Mouse (Mus musculus) brown adipose tissue, adult 24 weeks (tissue): Measurements from ENCODE around the gene Fstl1. TPM values are rescaled to one million over a fixed set of nuclear protein-coding genes. Genes with fewer than 3 reads are reported as not detected.

ENCODE experiments used
- H3K27ac ChIP-seq: fragments of 200-500 bp; replicated peaks from 2 replicates; pipeline ENCODE4 v1.5.1; 2012; ENCODE audit warnings: low read depth, mild to moderate bottlenecking, low read length
- H3K4me1 ChIP-seq: fragments of 200-500 bp; 2 replicates; pipeline ENCODE4 v1.6.1; 2012; ENCODE audit warnings: low read length, mixed read lengths; ENCODE audit not compliant: control insufficient read depth, insufficient read depth, insufficient read length
- H3K4me3 ChIP-seq: fragments of 200-500 bp; 2 replicates; pipeline ENCODE4 v1.5.1; 2012; ENCODE audit warnings: low read depth, mild to moderate bottlenecking, low read length, moderate library complexity; ENCODE audit not compliant: insufficient read depth
- polyA plus RNA-seq: library from polyadenylated mRNA; stranded (reverse); fragments of >200 nt; gene quantifications from 2 replicates; pipeline ENCODE4 v1.2.4, GENCODE M21; 2012; ENCODE audit not compliant: missing spikeins, insufficient read depth, insufficient read length

The Fstl1 gene
- polyA plus RNA-seq, 1 experiment = 46.9 TPM

DNA sequence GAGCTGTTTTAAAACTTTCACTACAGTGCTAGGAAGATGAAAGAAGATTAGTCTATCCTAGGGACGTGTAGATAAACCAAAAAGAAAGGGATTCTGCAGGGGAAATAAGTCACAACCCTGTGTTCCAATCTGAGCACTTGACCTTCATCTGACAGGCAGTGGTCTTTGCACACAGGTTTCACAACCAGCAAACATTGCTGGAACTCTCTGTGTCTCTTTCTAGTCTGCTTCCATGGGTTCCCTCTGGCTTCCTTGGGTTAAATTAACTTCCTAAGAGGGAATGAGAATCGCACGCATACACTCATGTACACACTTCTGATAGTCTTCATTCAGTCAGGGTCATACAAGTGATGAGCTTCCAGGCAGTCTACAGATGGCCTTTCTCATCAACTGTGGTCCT is 87.2 kb downstream of the Fstl1 start:
- 0 out of 2 replicates have a peak, but pooled peaks cover 4% of the 10 kb centered on the region for H3K4me1 ChIP-seq
- H3K27ac ChIP-seq = no peak overlapping the region
- no peak overlapping the region for H3K4me3 ChIP-seq

DNA sequence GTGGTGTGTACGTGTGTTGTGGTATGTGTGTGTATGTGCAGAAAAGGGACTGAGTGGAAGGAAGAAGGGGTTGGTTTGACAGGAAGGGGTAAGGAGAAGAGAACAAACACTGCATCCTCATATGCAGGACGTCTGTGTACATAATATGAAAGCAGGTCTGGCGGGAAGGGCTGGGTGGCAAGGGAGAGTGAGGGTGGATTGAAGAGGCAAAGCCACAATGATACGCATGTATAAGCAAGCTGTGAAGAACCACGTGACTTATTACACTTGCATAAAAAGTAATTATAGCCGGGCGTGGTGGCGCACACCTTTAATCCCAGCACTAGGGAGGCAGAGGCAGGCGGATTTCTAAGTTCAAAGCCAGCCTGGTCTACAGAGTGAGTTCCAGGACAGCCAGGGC is 89.2 kb downstream of the Fstl1 start:
- peaks cover 12% of the 10 kb centered on the region for H3K4me1 ChIP-seq
- no peak overlapping the region for H3K4me3 ChIP-seq
- H3K27ac ChIP-seq = no peak overlapping the region

GRCm38 (mm10) chr16:37867791-37868505 is 91.3 kb downstream of the Fstl1 start, which contains the start of gene Lrrc58:
Gene Lrrc58 (plus strand): TSS chr16:37868389.
- H3K4me3 ChIP-seq = peak within 1 kb of the TSS; percentile 81
- H3K27ac ChIP-seq = peak within 1 kb of the TSS; percentile 95
- peaks cover 20% of the 10 kb centered on the region for H3K4me1 ChIP-seq

DNA sequence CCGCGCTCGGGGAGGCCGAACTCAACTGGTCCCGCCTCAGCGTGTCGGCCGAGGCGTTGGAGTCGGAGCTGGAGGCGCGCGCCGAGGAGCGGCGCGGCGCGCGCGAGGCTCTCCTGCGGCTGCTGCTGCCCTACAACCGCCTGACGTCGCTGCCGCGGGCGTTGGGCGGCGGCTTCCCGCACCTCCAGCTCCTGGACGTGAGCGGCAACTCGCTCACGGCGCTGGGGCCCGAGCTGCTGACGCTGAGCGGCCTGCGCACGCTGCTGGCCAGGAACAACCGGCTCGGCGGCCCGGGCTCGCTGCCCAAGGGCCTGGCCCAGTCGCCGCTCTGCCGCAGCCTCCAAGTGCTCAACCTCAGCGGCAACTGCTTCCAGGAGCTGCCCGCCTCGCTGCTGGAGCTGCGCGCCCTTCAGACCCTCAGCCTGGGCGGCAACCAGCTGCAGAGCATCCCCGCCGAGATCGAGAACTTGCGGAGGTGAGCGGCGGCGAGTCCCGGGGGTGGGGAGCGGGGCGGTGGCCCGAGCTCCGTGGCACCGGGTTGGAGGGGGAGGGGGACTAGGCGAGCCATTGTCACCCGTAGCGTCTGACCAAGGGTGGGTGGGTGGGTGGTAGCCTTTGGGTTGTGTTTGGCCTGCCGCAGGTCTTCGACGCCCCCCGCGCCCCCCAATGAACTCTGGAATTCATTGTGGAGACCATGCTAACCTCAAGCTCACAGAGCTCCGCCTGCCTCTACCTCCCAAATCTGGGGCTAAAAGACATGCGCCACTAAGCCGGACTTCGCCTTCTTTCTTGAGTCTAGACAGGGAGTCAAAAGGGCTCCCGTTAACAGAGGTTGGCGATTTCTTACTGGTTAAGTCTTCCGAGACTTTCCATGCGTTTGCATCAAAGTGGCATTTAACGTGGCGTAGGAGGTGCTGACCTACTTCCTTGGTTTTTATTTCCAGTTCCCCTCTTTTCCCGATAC is 92.1 kb downstream of the Fstl1 start:
- H3K4me3 ChIP-seq = peak overlapping the region; percentile 81
- peak overlapping the region; percentile 89 for H3K27ac ChIP-seq
- H3K4me1 ChIP-seq = peaks cover 20% of the 10 kb centered on the region

GRCm38 (mm10) chr16:37869470-37870231 is 93.0 kb downstream of the Fstl1 start:
- Histone ChIP-seq H3K27ac (peak overlapping the region; percentile 89), H3K4me1 (peaks cover 21% of the 10 kb centered on the region), H3K4me3 (peak overlapping the region; percentile 81)

DNA sequence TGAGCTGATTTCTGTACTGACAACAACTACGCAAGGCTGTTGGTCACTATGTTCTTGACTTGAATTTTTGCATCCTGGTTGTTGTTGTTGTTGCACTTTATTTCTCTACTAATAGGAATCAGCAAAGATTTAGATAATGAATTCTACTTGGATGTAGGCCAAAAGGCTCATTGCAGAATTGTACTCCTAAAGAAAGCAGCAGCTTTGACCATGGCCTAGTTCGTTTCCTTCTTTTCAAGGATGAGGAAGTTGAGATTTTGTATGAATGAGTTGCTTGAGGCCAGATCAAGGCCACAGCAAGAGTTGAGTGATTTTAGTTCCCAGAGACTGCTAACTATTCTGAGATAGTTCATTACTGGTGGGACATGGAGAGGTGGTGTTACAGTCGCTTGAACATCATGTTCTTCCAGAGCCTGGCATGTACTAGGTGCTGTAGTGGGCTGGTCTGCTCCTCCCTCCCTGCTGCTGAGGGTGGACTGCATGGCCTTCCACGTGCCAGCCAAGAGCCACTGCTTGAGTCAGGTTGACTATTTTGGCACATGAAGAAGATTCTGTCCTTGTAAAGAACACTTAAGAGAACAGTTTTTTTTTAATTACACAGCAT is 94.5 kb downstream of the Fstl1 start:
- Histone ChIP-seq H3K4me3 (0 out of 2 replicates have a peak overlapping the region, but pooled peaks have one; percentile 3), H3K27ac (peak overlapping the region; percentile 55), H3K4me1 (peaks cover 24% of the 10 kb centered on the region)

DNA sequence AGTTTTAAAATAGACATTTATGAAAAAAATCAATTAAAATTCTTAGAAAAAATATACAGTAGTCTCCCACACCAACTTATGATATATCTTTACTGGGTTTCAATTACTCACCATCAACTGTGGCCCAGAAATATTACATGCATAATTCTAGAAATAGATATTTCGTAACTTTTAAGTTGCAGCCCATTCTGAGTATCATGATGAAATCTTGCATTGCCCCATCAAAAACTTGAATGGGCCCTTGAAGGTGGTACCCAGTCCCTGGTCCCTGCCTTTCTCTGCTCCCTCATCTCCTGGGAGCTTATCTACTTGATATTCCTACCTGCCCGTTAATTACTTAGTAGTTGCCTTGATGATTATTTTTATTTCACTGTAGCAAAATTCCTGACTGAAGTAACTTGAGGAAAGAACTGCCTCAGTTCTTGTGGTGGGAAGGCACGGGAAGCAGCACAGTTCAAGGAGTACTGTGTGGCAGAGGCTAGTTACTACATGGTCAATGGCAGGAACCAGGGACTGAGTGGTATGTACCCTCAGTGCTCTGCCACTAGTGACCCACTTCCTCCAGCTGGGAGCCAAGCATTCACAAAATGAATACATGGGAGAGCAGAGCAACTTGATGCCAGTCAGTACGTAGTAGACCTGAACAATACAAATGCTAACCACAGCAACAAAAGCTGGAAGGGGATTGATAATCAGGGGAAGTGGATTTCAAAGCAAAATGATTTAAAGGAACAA is 98.0 kb downstream of the Fstl1 start:
- no peak overlapping the region for H3K4me3 ChIP-seq
- peak overlapping the region; percentile 76 for H3K27ac ChIP-seq
- peaks cover 29% of the 10 kb centered on the region for H3K4me1 ChIP-seq

DNA sequence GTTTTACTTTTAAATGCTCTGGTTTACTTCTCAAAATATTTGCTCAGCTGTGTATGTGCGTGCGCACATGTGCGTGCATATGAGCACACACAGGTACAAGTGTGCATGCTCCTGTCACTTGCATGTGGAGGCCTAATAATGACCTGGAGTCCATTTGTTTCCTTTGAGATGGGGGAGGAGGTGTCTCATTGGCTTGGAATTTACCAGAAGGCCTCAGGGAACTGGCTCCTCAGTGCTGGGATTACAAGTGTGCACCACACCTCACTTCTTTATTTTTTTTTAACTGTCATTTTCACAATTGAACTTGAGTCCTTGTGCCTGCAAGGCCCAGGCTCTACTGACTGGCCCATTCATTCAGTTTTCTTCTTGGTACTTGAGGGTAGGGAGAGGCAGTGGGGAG is 100.7 kb downstream of the Fstl1 start:
- Histone ChIP-seq H3K27ac (no peak overlapping the region), H3K4me1 (peaks cover 14% of the 10 kb centered on the region), H3K4me3 (no peak overlapping the region)

GRCm38 (mm10) chr16:37878951-37879505 is 102.4 kb downstream of the Fstl1 start:
- no peak overlapping the region for H3K4me3 ChIP-seq
- peaks cover 14% of the 10 kb centered on the region for H3K4me1 ChIP-seq
- no peak overlapping the region for H3K27ac ChIP-seq

GRCm38 (mm10) chr16:37879750-37880419 is 103.2 kb downstream of the Fstl1 start:
- Histone ChIP-seq H3K4me1 (peaks cover 10% of the 10 kb centered on the region), H3K4me3 (no peak overlapping the region), H3K27ac (no peak overlapping the region)

GRCm38 (mm10) chr16:37881168-37881567 is 104.5 kb downstream of the Fstl1 start:
- Histone ChIP-seq H3K4me3 (no peak overlapping the region), H3K4me1 (peaks cover 9% of the 10 kb centered on the region), H3K27ac (no peak overlapping the region)
